Mouse (Mus musculus): ENCODE results near the gene Olfr484. TPM values are rescaled to one million over a fixed set of nuclear protein-coding genes. Genes with fewer than 3 reads are reported as not detected.
"Not testable (repeated sequence)": the region's sequence is repeated elsewhere in the genome, so short reads cannot be mapped to it uniquely, and the experiment has no call there.

The Olfr484 gene
- not detected for total RNA-seq (2021)

DNA sequence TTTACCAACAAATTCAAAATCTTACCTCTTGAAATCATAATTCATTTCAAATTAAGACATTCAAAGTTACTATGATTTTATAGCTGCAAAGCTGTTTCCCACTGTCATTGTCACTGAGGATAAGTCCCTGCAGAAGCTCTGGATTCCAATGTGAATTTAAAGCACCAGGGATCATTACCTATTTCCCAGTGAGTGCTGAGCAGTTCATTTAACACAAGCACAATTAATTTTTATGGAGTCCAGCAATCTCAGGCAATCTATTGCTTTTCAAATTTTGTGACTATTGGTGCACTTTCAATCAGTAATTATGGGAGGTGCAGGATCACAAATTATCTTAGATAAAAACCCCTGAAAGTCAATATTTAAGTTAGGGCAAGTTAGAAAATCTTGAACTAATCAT lies at the start of gene Olfr484:
Gene Olfr484, minus strand, starts transcription at position 101 of the 400 bp plus-strand sequence.
- intact Hi-C loops (cut with DNase I): no loop called here
- no peak for DNase-seq

DNA sequence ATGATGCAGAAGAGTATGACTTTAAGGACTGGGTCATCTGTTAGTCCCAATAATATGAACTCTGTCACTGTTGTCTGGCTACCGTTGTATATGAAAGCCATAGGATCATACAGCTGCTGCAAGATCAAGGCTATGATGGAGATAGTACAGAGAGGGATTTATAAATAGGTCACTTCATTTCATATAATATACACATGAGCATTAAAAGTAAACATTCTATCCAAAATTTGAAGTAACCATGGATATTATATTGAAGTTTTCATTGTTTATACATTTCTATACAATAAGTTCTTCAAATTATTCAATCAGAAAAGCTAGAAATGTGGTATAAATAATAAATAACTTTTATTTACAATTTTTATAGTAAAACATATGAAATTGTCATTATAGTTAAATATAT lies 45.4 kb upstream of the Olfr484 start, which contains the start of gene Olfr486:
Gene Olfr486, minus strand, starts transcription at position 101 of the 400 bp plus-strand sequence.
- DNase-seq; intact Hi-C loops (cut with DNase I): not testable (repeated sequence)

- intact Hi-C loops (cut with DNase I): no loop called here
Measured at GRCm38 (mm10) chr7:108159771-108160170, 32.5 kb upstream of the Olfr484 start, which contains the start of gene Olfr485. TSS of gene Olfr485 (minus strand) at chr7:108159871.

GRCm38 (mm10) chr7:108121416-108121815 lies 5.8 kb downstream of the Olfr484 start:
- no peak for DNase-seq
- intact Hi-C loops (cut with DNase I): loop anchor here (2.0 kb wide), 1 partner anchor 113 kb away; no protein-coding TSS in a partner anchor

More at GRCm38 (mm10) chr7:108159771-108160170, 32.5 kb upstream of the Olfr484 start, which contains the start of gene Olfr485:
- DNase-seq: no peak

DNA sequence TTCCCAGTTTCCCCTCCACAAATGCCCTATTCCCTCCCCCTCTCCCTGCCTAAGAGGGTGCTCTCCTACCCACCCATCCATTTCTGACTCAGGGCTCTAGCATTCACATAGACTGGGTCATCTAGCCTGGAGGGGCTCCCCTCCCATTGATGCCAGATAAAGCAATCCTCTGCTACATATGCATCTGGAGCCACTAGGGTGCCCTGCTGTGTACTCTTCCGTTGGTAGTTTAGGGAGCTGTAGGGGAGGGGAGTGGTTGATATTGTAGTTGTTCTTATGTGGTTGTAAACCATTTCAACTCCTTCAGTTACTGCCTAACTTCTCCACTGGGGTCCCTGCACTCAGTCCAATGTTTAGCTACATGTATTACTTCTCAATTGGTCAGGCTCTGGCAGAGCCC lies 6.6 kb downstream of the Olfr484 start:
- intact Hi-C loops (cut with DNase I): loop anchor here (2.0 kb wide), 1 partner anchor 114 kb away; no protein-coding TSS in a partner anchor
- DNase-seq: no peak

- intact Hi-C loops (cut with DNase I): no loop called here
- no peak for DNase-seq
Measured at GRCm38 (mm10) chr7:108100549-108100948, 26.7 kb downstream of the Olfr484 start, which contains the start of gene Olfr483. TSS of gene Olfr483 (plus strand) at chr7:108100849.

DNA sequence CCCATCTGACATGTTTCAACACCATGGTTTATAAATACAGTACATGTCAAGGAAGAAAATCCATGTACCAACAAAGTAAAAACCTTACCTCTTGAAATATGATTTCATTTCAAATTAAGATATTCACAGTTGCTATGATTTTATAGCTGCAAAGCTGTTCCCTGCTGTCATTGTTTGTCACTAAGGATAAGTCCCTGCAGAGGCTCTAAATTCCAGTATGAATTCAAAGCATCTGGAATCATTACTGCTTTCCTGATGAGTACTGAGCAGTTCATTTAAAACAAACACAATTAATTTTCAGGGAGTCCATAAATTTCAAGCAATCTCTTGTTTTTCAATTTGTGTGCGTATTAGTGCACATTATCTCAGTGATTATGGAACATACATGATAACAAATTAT lies 29.8 kb downstream of the Olfr484 start, which contains the start of gene Olfr482:
Gene Olfr482, minus strand, starts transcription at position 101 of the 400 bp plus-strand sequence.
- DNase-seq: no peak
- intact Hi-C loops (cut with DNase I): no loop called here

DNA sequence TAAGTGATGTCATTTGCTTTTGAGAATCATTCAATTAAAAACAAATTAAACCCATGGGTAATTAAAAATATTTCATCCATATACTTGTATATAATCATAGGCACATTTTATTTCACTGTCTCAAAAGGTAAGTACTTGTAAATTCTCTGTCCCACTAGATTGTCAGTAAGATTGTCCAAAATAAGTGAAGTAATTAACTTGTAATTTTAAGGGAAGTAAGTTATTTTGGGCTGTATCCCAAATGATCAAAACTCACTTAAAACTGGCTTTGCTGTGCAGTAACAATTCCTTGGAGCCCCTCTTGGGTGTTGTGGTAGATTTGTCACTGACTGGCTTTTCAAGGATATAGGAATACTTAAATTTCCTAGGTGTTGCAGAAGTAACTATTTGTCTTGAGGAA lies 47.7 kb downstream of the Olfr484 start, which contains the start of gene Olfr481:
Gene Olfr481, plus strand, starts transcription at position 301 of the 400 bp plus-strand sequence.
- DNase-seq: no peak
- intact Hi-C loops (cut with DNase I): no loop called here

Other genes with a start within 250 kb of the Olfr484 start
- not detected for gene Olfr472, start 229.5 kb downstream of the Olfr484 start, total RNA-seq (2021)
- gene Olfr473, start 197.0 kb downstream of the Olfr484 start, total RNA-seq (2021): not detected
- not detected for gene Olfr474, start 172.8 kb downstream of the Olfr484 start, total RNA-seq (2021)
- gene Olfr476, start 162.6 kb downstream of the Olfr484 start, total RNA-seq (2021): not detected
- gene Olfr477, start 140.8 kb downstream of the Olfr484 start, total RNA-seq (2021): not detected
- not detected for gene Olfr478, start 93.5 kb downstream of the Olfr484 start, total RNA-seq (2021)
- gene Olfr479, start 76.8 kb downstream of the Olfr484 start, total RNA-seq (2021): not detected
- gene Olfr480, start 60.1 kb downstream of the Olfr484 start, total RNA-seq (2021): not detected
- gene Olfr481, start 47.6 kb downstream of the Olfr484 start, total RNA-seq (2021): not detected
- 1 to 10 TPM in 1 of 2 experiments, under 1 TPM in 1; 0.62 to 1.0 TPM for gene Olfr482, start 29.9 kb downstream of the Olfr484 start, total RNA-seq (2021)
- not detected for gene Olfr483, start 26.6 kb downstream of the Olfr484 start, total RNA-seq (2021)
- gene Olfr485, start 32.4 kb upstream of the Olfr484 start, total RNA-seq (2021): not detected
- not detected for gene Olfr486, start 45.3 kb upstream of the Olfr484 start, total RNA-seq (2021)
- not detected for gene Olfr487, start 87.2 kb upstream of the Olfr484 start, total RNA-seq (2021)
- not detected for gene Olfr488, start 130.9 kb upstream of the Olfr484 start, total RNA-seq (2021)
- not detected for gene Olfr490, start 161.5 kb upstream of the Olfr484 start, total RNA-seq (2021)
- not detected for gene Olfr491, start 186.0 kb upstream of the Olfr484 start, total RNA-seq (2021)
- gene Olfr492, start 196.2 kb upstream of the Olfr484 start, total RNA-seq (2021): not detected
- not detected for gene Olfr493, start 219.5 kb upstream of the Olfr484 start, total RNA-seq (2021)
- gene Olfr494, start 237.9 kb upstream of the Olfr484 start, total RNA-seq (2021): not detected